Mouse (Mus musculus): ENCODE data around the gene Stk39. TPM values are rescaled to one million over a fixed set of nuclear protein-coding genes. Genes with fewer than 3 reads are reported as not detected.

Stk39 gene
- polyA plus RNA-seq, 1 experiment from 2014 or later, result 20.0 TPM

DNA sequence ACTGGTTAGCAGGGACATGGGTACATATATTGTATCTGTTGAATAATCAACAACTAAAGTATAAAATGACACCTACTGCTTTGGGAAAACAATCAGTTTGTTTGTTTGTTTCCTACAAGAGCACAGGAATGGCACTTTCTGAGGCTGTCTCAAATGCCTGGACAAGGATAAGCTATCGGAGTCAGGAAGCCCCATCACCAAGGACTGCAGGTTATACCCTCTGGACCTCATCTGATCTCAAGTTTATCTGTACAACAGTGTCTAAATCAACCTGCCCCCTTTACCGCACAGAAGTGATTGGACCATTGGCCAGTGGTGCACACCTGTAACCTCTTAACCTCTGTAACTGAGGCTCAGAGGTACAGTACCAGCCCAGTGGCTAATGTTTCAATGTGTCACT lies 211.2 kb downstream of the Stk39 start:
- H3K9ac ChIP-seq, result no peak overlapping the region
- no peaks in the 10 kb centered on the region for H3K4me1 ChIP-seq
- H3K27ac ChIP-seq, result no peak overlapping the region
- no peaks in the 10 kb centered on the region for H3K27me3 ChIP-seq
- no peaks in the 10 kb centered on the region for H3K9me3 ChIP-seq (replicated peaks)
- no peak overlapping the region for H3K4me2 ChIP-seq
- no peak overlapping the region for H3K4me3 ChIP-seq (replicated peaks)
- H3K36me3 ChIP-seq, result peaks cover 9% of the 10 kb centered on the region; the same call in 1 of the 2 replicates
- 74% methylated on average over 2 of the region's 2 CpGs for WGBS
- ATAC-seq (replicated peaks; ENCODE audit: low FRiP score), result no peak

DNA sequence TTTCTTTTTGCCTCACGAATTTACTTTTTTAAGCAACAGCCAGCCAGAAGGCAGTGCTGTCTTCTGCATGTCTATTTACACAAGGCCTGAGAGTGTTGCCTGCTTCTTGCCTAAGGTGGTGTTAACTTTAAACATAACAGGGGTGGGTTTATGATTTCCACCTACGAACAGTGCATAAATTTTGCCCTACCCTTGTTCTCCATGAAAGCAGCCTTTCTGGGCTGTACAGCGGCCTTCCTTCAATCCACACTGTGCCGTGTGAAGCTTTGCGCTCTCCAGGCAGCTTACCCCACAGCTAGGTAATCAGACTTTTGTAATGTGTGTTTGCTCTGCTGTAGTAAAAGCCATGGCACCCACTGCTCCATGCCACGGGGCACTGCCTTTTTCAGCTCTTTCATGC lies 214.5 kb downstream of the Stk39 start:
- no peaks in the 10 kb centered on the region for H3K9me3 ChIP-seq (replicated peaks)
- H3K4me2 ChIP-seq, result no peak overlapping the region
- H3K27ac ChIP-seq, result no peak overlapping the region
- H3K4me3 ChIP-seq (replicated peaks), result no peak overlapping the region
- 81% methylated on average over 6 of the region's 6 CpGs for WGBS
- H3K27me3 ChIP-seq, result no peaks in the 10 kb centered on the region
- ATAC-seq (replicated peaks; ENCODE audit: low FRiP score), result no peak
- no peaks in the 10 kb centered on the region for H3K36me3 ChIP-seq
- H3K9ac ChIP-seq, result no peak overlapping the region
- H3K4me1 ChIP-seq, result peaks cover 6% of the 10 kb centered on the region; the same call in 1 of the 2 replicates

DNA sequence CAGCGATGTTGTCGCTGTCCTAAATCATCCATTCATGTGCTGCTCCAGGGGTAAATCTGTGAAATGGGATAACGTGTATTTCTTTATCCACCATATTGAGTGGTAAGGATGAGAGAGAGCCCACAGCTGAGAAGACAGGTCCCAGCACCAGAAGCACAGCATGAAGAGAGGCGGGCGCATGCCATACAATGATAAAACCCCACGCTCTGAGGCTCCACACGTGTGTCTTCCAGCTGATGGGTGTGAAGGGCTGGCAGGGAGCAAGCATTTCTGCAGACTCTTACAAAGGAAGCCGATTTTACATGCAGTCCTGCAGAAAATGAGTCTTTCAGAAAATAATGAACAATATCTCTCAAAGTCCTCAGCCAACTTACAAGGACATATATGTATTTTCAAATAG lies 215.6 kb downstream of the Stk39 start:
- no peak overlapping the region for H3K4me3 ChIP-seq (replicated peaks)
- 94% methylated on average over 8 of the region's 8 CpGs for WGBS
- no peaks in the 10 kb centered on the region for H3K36me3 ChIP-seq
- no peak overlapping the region for H3K4me2 ChIP-seq
- no peak overlapping the region for H3K27ac ChIP-seq
- ATAC-seq (replicated peaks; ENCODE audit: low FRiP score), result no peak
- H3K9me3 ChIP-seq (replicated peaks), result no peaks in the 10 kb centered on the region
- H3K4me1 ChIP-seq, result peaks cover 6% of the 10 kb centered on the region; the same call in 1 of the 2 replicates
- no peaks in the 10 kb centered on the region for H3K27me3 ChIP-seq
- no peak overlapping the region for H3K9ac ChIP-seq

DNA sequence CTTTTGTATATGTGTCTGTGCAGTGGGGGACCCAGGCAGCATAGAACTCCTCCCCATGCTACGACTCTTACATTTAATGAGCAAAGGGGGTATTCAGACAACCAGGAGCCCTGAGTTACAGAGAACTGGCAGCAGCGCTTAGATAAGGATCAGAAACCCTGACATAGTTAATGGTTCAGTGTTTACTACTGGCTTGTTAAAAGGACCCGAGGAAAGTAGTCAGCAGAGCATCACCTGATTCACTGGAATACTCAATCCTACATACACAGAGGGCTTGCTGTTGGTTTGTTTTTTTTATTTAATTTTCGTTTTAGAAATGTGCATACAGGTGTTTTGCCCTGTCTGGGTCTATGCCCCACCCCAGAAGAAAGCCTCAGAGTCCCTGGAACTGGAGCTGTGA lies 217.3 kb downstream of the Stk39 start:
- Histone ChIP-seq H3K4me1 (peaks cover 6% of the 10 kb centered on the region; the same call in 1 of the 2 replicates), H3K27ac (0 out of 2 replicates have a peak overlapping the region, but pooled peaks have one; percentile 13), H3K4me2 (no peak overlapping the region), H3K36me3 (no peaks in the 10 kb centered on the region), H3K27me3 (no peaks in the 10 kb centered on the region), H3K4me3 (replicated peaks) (no peak overlapping the region), H3K9me3 (replicated peaks) (no peaks in the 10 kb centered on the region), H3K9ac (no peak overlapping the region)
- peak; percentile 54; the same call in 1 of the 2 replicates for ATAC-seq (replicated peaks; ENCODE audit: low FRiP score)
- WGBS, result 51% methylated on average over 4 of the region's 4 CpGs

DNA sequence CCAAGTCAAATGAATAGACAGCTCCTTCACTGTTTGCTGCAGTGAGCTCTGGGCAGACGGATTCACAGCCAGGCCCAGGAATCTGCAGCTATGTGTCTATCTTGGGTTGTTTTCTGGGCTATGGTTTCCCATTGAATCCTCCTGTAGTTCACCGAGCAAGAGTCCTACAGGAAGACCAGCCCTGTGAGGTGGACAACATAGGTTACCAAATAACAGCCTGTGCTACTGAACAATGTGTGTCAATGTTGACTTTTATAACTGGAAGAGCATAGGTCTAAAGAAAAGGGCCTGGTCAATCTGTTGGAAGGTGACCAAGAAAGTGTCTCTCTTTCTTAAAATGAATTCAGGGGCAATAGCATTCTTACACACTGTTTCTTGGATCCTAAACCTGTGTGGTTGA lies 218.8 kb downstream of the Stk39 start:
- Histone ChIP-seq H3K27me3 (no peaks in the 10 kb centered on the region), H3K9me3 (replicated peaks) (no peaks in the 10 kb centered on the region), H3K36me3 (no peaks in the 10 kb centered on the region), H3K4me1 (peaks cover 6% of the 10 kb centered on the region; the same call in 1 of the 2 replicates), H3K9ac (no peak overlapping the region), H3K4me2 (no peak overlapping the region), H3K4me3 (replicated peaks) (no peak overlapping the region), H3K27ac (no peak overlapping the region)
- no peak for ATAC-seq (replicated peaks; ENCODE audit: low FRiP score)
- 95% methylated on average over 2 of the region's 2 CpGs for WGBS

DNA sequence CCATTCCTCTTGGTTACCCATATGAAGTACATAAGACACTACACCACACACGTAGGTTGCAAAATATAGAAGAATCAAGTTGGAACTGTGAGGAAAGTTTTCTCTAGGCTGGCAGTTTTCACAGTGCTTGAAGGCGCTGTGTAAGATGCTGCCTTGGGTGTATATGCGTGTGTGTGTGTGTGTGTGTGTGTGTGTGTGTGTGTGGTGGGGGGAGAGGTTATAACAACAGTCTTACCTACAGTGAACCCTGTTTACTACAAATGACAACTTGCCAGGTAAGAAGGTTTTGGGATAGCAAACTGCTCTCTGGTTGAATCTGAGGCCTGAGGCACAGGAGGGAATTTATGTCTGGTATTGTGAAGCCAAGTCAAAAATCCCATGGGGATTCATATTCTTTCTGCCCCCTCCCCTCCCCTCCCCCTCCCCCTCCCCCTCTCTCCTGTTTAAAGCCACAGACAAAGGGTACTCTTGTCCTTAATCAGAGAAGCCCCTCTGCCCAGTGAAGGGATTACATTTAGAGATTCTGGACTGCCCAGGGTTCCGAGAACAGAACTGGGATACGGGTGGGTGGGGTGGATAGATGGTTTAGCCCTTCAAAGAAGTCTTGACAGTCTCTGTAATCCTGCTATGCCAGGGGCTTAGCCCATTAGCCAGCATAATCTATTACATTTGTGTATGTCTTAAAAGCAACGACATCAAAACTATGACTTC lies 219.9 kb downstream of the Stk39 start:
- WGBS, result 93% methylated on average over 6 of the region's 6 CpGs
- peaks cover 6% of the 10 kb centered on the region; the same call in 1 of the 2 replicates for H3K4me1 ChIP-seq
- no peak overlapping the region for H3K9ac ChIP-seq
- no peaks in the 10 kb centered on the region for H3K36me3 ChIP-seq
- no peaks in the 10 kb centered on the region for H3K9me3 ChIP-seq (replicated peaks)
- no peak for ATAC-seq (replicated peaks; ENCODE audit: low FRiP score)
- H3K27me3 ChIP-seq, result no peaks in the 10 kb centered on the region
- H3K27ac ChIP-seq, result no peak overlapping the region
- H3K4me2 ChIP-seq, result no peak overlapping the region
- no peak overlapping the region for H3K4me3 ChIP-seq (replicated peaks)

DNA sequence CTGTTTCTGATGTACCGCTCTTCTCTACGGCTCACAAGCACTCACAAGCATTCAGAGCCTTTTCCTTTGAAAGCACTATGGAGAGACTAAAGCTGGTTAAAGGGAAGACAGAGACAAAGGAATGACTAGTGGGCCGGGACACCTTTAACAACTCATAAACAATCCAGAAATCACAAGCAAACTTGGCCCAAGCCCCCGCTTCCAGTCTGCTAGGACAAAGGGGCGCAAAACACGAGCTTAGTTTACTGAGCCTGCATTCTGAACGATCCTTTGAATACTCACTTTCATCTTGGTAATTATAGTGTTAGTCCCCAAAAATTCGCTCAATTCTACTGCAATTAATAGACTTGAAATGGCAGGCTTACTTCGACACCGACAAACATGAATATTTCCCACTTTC lies 221.2 kb downstream of the Stk39 start:
- Histone ChIP-seq H3K36me3 (no peaks in the 10 kb centered on the region), H3K27ac (no peak overlapping the region), H3K27me3 (no peaks in the 10 kb centered on the region), H3K9ac (no peak overlapping the region), H3K4me2 (no peak overlapping the region), H3K4me1 (peaks cover 17% of the 10 kb centered on the region; the same call in 1 of the 2 replicates), H3K9me3 (replicated peaks) (no peaks in the 10 kb centered on the region), H3K4me3 (replicated peaks) (no peak overlapping the region)
- 88% methylated on average over 10 of the region's 10 CpGs for WGBS
- no peak for ATAC-seq (replicated peaks; ENCODE audit: low FRiP score)

DNA sequence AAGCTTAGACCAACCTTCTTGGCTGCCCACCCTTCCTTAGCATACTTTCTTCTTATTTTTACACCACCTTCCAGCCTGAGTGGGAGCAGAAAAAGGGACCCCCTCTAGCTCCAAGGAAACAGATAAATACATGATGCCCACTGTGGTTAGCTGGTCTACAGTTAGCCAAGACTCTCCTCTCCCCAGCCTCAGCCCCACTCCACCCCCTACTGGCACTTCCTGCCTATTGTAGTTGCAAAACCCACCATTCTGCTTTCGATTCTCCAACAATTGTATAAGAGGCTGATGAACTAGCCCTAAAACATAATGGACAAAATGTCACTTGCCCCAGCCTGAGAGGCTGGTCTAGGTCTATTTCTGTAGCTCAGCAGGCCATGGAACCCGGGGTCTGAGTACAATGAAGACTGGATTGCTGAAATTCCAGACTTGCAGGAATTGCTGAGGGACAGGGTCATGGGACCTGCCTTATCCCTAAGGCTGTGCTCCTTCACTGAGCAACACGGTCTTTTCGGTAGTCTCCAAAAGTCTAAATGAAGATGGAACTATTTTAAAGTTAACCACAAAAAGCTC lies 222.1 kb downstream of the Stk39 start:
- no peaks in the 10 kb centered on the region for H3K36me3 ChIP-seq
- WGBS, result 80% methylated on average over 4 of the region's 4 CpGs
- H3K4me3 ChIP-seq (replicated peaks), result no peak overlapping the region
- no peak overlapping the region for H3K9ac ChIP-seq
- no peak overlapping the region for H3K27ac ChIP-seq
- no peak for ATAC-seq (replicated peaks; ENCODE audit: low FRiP score)
- H3K27me3 ChIP-seq, result no peaks in the 10 kb centered on the region
- no peaks in the 10 kb centered on the region for H3K9me3 ChIP-seq (replicated peaks)
- peaks cover 16% of the 10 kb centered on the region; the same call in 1 of the 2 replicates for H3K4me1 ChIP-seq
- H3K4me2 ChIP-seq, result no peak overlapping the region

DNA sequence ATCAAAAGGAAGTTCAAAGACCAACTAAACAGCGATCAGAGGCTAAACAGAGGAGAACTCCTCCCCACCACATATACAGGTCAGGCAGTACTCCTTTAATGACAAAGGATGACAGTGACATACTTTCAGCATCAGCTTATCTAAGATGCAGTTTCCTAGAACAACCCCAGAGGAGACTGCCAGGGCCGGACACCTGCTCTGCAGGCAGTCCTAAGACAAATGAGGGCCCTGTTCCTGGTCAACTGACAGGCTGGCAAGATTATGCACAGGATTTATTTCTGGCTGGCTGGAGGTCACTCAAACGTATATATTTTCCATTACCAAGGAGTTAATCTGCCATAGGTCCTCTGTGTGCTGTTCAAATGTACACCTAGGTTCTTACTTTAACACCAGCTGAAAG lies 225.8 kb downstream of the Stk39 start:
- no peaks in the 10 kb centered on the region for H3K9me3 ChIP-seq (replicated peaks)
- no peaks in the 10 kb centered on the region for H3K36me3 ChIP-seq
- H3K4me3 ChIP-seq (replicated peaks), result no peak overlapping the region
- H3K4me1 ChIP-seq, result peaks cover 11% of the 10 kb centered on the region
- no peak overlapping the region for H3K9ac ChIP-seq
- H3K27ac ChIP-seq, result no peak overlapping the region
- 16% methylated on average over 3 of the region's 3 CpGs for WGBS
- no peak for ATAC-seq (replicated peaks; ENCODE audit: low FRiP score)
- no peak overlapping the region for H3K4me2 ChIP-seq
- H3K27me3 ChIP-seq, result no peaks in the 10 kb centered on the region

DNA sequence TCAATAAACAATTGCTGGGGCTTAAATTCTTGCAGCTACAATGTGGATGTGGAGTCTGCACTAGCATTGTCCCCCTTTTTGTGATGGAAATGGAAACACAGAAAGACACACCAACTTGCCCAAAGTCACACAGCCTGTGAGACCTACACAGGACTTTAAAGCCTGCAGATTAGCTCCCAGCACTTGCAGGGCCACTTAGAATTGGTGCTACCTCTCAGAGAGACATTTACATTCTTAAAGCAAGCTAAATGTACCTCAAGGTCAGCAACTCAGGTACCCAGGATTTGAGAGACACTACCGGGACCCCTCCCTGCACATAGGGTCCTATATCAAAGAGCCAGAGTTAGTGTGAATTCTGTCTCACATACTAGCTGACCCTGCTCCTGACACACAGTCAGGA lies 227.5 kb downstream of the Stk39 start:
- Histone ChIP-seq H3K9me3 (replicated peaks) (no peaks in the 10 kb centered on the region), H3K27ac (no peak overlapping the region), H3K4me2 (no peak overlapping the region), H3K4me3 (replicated peaks) (no peak overlapping the region), H3K36me3 (no peaks in the 10 kb centered on the region), H3K27me3 (no peaks in the 10 kb centered on the region), H3K9ac (no peak overlapping the region), H3K4me1 (peaks cover 16% of the 10 kb centered on the region)
- 71% methylated on average over 1 of the region's 1 CpGs for WGBS
- ATAC-seq (replicated peaks; ENCODE audit: low FRiP score), result no peak

DNA sequence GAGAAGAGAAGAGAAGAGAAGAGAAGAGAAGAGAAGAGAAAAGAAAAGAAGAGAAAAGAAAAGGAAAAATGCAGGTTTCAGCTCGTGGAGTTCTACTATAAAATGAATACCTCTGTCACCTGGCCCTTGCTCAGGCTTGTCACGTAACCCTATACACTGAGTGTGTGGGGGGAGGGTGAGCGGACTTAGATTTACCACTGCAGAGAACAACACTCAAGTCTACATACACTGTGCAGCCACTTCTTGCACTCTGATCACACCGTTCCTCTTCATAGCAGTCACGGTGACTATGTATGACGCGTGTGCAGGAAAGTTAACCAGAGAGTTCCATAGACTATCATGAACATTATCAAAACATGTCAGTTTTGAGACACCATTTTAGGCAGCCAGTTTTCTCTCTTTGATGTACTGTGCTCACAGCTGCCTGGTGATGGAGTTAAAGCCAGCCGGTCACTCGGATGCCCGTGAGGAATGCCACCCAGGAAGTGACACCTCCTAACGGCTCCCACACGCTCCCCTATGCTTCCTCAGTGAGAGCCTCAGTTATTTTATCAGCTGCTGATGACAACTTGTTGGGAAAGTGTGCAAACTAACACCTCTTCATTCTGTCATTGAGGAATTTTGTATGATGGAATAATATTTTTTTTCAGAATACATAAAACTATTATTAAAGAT lies 228.1 kb downstream of the Stk39 start:
- 49% methylated on average over 12 of the region's 12 CpGs for WGBS
- no peaks in the 10 kb centered on the region for H3K9me3 ChIP-seq (replicated peaks)
- H3K4me2 ChIP-seq, result no peak overlapping the region
- peaks cover 17% of the 10 kb centered on the region for H3K4me1 ChIP-seq
- ATAC-seq (replicated peaks; ENCODE audit: low FRiP score), result peak; percentile 74
- H3K27me3 ChIP-seq, result no peaks in the 10 kb centered on the region
- no peak overlapping the region for H3K9ac ChIP-seq
- no peaks in the 10 kb centered on the region for H3K36me3 ChIP-seq
- no peak overlapping the region for H3K27ac ChIP-seq
- H3K4me3 ChIP-seq (replicated peaks), result no peak overlapping the region

DNA sequence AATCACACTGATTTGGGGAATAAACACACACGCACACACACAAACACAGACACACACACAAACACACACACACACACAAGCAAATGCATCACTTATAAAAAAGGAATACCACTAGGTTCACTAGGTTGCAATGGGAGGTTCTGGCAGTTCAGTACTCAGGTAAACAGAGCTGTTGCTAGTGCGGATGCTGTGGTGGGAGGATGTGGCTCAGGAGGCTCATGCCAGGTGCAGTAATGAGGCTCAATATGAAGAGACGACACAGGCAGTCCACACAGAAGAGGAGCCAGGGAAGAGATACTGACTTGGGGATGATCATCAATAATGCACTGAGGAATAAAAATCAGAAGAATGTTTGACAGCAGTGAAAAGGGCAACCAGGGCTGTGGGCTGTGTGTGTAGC lies 228.8 kb downstream of the Stk39 start:
- H3K4me3 ChIP-seq (replicated peaks), result no peak overlapping the region
- no peak overlapping the region for H3K27ac ChIP-seq
- no peak overlapping the region for H3K4me2 ChIP-seq
- H3K4me1 ChIP-seq, result peaks cover 21% of the 10 kb centered on the region
- no peaks in the 10 kb centered on the region for H3K27me3 ChIP-seq
- no peaks in the 10 kb centered on the region for H3K36me3 ChIP-seq
- ATAC-seq (replicated peaks; ENCODE audit: low FRiP score), result no peak
- no peak overlapping the region for H3K9ac ChIP-seq
- WGBS, result 73% methylated on average over 3 of the region's 3 CpGs
- no peaks in the 10 kb centered on the region for H3K9me3 ChIP-seq (replicated peaks)
